Mouse (Mus musculus) lung, embryonic 15.5 days (tissue): Measurements from ENCODE around the gene Usf2. TPM values are rescaled to one million over a fixed set of nuclear protein-coding genes. Genes with fewer than 3 reads are reported as not detected.
A peak's percentile ranks its signal among the peaks of the same experiment; 100 is the strongest.
"Not testable (repeated sequence)": the region's sequence is repeated elsewhere in the genome, so short reads cannot be mapped to it uniquely, and the experiment has no call there.

Source experiments
- ATAC-seq: fragments of 200-750 bp; cut with Nextera tagmentation; 2 replicates; pipeline ENCODE4 v1.8.0; 2017; ENCODE audit warnings: moderate number of reproducible peaks, borderline replicate concordance; ENCODE audit not compliant: low FRiP score, low TSS enrichment; ENCODE audit errors: extremely low read depth
- H3K27ac ChIP-seq: fragments of 300-500 bp; sonication (generic); 2 replicates; pipeline ENCODE4 v1.5.1; 2015; ENCODE audit warnings: moderate library complexity, mild to moderate bottlenecking, inconsistent platforms
- H3K27me3 ChIP-seq: fragments of 300-500 bp; sonication (generic); 2 replicates; pipeline ENCODE4 v1.6.1; 2015; ENCODE audit warnings: inconsistent platforms
- H3K36me3 ChIP-seq: fragments of 300-500 bp; sonication (generic); 2 replicates; pipeline ENCODE4 v1.6.1; 2015; ENCODE audit warnings: inconsistent platforms
- H3K4me1 ChIP-seq: fragments of 300-500 bp; sonication (generic); 2 replicates; pipeline ENCODE4 v1.6.1; 2015; ENCODE audit warnings: inconsistent platforms
- H3K4me2 ChIP-seq: fragments of 300-500 bp; sonication (generic); 2 replicates; pipeline ENCODE4 v1.6.1; 2015; ENCODE audit warnings: inconsistent platforms, mild to moderate bottlenecking, moderate library complexity
- H3K4me3 ChIP-seq: fragments of 300-500 bp; sonication (generic); 2 replicates; pipeline ENCODE4 v1.5.1; 2015; ENCODE audit warnings: mild to moderate bottlenecking, inconsistent platforms
- H3K9ac ChIP-seq: fragments of 300-500 bp; sonication (generic); 2 replicates; pipeline ENCODE4 v1.6.1; 2015; ENCODE audit warnings: inconsistent platforms
- H3K9me3 ChIP-seq: fragments of 300-500 bp; sonication (generic); 2 replicates; pipeline ENCODE4 v1.6.1; 2016; ENCODE audit warnings: inconsistent platforms
- WGBS: fragments of 180-500 bp; shearing (Covaris S2); methylation state at CpG from one replicate; pipeline ENCODE4 v1.1.7; 2015; 5-methylcytosine and 5-hydroxymethylcytosine counted together
- polyA plus RNA-seq: library from polyadenylated mRNA; unstranded; fragments of >200 nt; fragmentation: Nextera tagmentation; extraction: Ambion mirVana; gene quantifications from 2 replicates; pipeline ENCODE4 v1.2.1, GENCODE M21; 2015

Usf2 gene
- polyA plus RNA-seq, 1 experiment from 2014 or later, result 25.6 TPM

- peak overlapping the region; percentile 99 for H3K9ac ChIP-seq
- peak; percentile 60 for ATAC-seq
- no peaks in the 10 kb centered on the region for H3K9me3 ChIP-seq
- peak overlapping the region; percentile 97 for H3K4me3 ChIP-seq
- H3K27me3 ChIP-seq, result no peaks in the 10 kb centered on the region
- peak overlapping the region; percentile 99 for H3K27ac ChIP-seq
- peaks cover 40% of the 10 kb centered on the region for H3K36me3 ChIP-seq
- WGBS, result under 1% methylated on average over 43 of the region's 43 CpGs
- peak overlapping the region; percentile 60 for H3K4me2 ChIP-seq
- peaks cover 16% of the 10 kb centered on the region for H3K4me1 ChIP-seq
Measured at GRCm38 (mm10) chr7:30957367-30957783, 772 bp upstream of the Usf2 start.

DNA sequence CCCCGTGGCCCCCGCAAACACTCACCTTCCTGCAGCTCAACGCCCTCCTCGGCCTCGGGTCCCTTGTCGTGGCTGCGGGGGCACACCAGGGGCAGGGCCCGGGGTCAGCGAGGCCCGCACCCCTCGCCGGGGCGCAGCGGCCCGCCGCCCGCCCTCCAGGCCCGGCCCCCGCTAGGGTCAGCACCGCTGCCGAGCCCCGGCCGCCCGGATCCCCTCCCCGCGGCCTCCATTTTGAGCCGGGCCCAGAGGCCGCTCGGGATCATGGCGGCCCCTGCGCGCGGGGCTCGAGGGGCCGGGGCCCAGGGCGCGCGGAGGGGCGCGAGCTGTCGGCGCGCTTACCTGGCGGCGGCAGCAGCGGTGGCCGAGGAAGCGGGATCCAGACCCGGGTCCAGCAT is 249 bp downstream of the Usf2 start:
- peaks cover 50% of the 10 kb centered on the region for H3K36me3 ChIP-seq
- peaks cover 16% of the 10 kb centered on the region for H3K4me1 ChIP-seq
- H3K4me3 ChIP-seq, result peak overlapping the region; percentile 97
- peak overlapping the region; percentile 71 for H3K4me2 ChIP-seq
- peak overlapping the region; percentile 99 for H3K27ac ChIP-seq
- H3K9ac ChIP-seq, result peak overlapping the region; percentile 99
- no peaks in the 10 kb centered on the region for H3K9me3 ChIP-seq
- WGBS, result 1% methylated on average over 29 of the region's 49 CpGs
- ATAC-seq, result peak; percentile 61
- H3K27me3 ChIP-seq, result no peaks in the 10 kb centered on the region

GRCm38 (mm10) chr7:30955584-30956356 is 833 bp downstream of the Usf2 start:
- Histone ChIP-seq H3K27me3 (no peaks in the 10 kb centered on the region), H3K9me3 (no peaks in the 10 kb centered on the region), H3K4me1 (peaks cover 16% of the 10 kb centered on the region), H3K27ac (peak overlapping the region; percentile 99), H3K9ac (peak overlapping the region; percentile 99), H3K36me3 (peaks cover 50% of the 10 kb centered on the region), H3K4me2 (peak overlapping the region; percentile 71), H3K4me3 (peak overlapping the region; percentile 97)
- WGBS, result 0% methylated on average over 51 of the region's 64 CpGs
- ATAC-seq, result peak; percentile 72

DNA sequence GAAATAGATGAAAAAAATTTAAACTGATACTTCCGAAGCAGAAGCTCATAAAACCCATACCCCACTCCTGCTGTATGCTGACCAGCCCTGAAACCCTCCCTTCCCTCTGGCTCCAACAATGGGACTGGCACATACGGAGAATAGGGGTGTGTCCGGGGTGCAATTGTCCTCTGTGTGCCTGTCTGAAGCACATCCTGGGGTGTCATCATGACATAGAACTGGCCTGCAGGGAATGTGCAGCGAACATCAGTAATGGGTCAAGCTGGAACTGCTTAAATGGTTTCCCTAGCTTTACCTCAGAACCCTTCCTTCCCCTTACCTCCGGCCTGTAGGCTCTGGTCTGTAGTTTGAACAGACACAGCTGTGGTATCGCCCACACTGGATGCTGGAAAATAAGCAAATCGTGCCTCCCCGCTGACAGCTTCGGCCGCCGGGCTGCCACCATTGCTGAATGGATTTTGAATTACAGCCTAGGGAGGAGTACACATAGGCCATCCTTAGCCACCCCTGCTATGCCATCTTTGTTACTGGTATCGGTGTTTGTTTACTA is 1.6 kb downstream of the Usf2 start:
- H3K9ac ChIP-seq, result no peak overlapping the region
- H3K36me3 ChIP-seq, result peaks cover 57% of the 10 kb centered on the region
- ATAC-seq, result no peak
- no peak overlapping the region for H3K27ac ChIP-seq
- H3K4me2 ChIP-seq, result peak overlapping the region; percentile 71
- no peaks in the 10 kb centered on the region for H3K9me3 ChIP-seq
- peak overlapping the region; percentile 97 for H3K4me3 ChIP-seq
- peaks cover 16% of the 10 kb centered on the region for H3K4me1 ChIP-seq
- 79% methylated on average over 12 of the region's 12 CpGs for WGBS
- no peaks in the 10 kb centered on the region for H3K27me3 ChIP-seq

DNA sequence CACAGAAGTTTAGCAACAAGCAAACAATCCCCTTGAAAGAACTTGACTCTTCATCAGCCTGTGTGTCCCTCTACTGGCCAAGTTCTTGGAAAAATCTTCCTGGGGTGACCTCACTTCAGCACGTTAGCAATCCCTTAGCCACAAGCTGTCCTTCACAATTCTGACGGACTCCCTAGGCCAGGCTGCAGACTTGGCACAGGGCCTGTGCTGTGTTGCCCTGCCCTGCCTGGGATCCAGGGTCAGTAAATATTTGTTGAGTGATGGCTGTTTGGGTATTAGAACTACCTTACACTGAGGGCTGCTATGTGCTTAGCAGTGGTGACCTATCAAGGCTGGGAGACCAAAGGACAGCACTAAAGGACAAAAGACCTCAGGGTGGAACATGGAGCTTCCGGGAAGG is 2.6 kb downstream of the Usf2 start:
- Histone ChIP-seq H3K9ac (no peak overlapping the region), H3K27me3 (no peaks in the 10 kb centered on the region), H3K4me2 (no peak overlapping the region), H3K36me3 (peaks cover 59% of the 10 kb centered on the region), H3K27ac (no peak overlapping the region), H3K4me3 (no peak overlapping the region), H3K9me3 (no peaks in the 10 kb centered on the region), H3K4me1 (peaks cover 16% of the 10 kb centered on the region)
- no peak for ATAC-seq
- 73% methylated on average over 3 of the region's 3 CpGs for WGBS

- peaks cover 56% of the 10 kb centered on the region for H3K36me3 ChIP-seq
Measured at GRCm38 (mm10) chr7:30953459-30953858, 3.1 kb downstream of the Usf2 start.

DNA sequence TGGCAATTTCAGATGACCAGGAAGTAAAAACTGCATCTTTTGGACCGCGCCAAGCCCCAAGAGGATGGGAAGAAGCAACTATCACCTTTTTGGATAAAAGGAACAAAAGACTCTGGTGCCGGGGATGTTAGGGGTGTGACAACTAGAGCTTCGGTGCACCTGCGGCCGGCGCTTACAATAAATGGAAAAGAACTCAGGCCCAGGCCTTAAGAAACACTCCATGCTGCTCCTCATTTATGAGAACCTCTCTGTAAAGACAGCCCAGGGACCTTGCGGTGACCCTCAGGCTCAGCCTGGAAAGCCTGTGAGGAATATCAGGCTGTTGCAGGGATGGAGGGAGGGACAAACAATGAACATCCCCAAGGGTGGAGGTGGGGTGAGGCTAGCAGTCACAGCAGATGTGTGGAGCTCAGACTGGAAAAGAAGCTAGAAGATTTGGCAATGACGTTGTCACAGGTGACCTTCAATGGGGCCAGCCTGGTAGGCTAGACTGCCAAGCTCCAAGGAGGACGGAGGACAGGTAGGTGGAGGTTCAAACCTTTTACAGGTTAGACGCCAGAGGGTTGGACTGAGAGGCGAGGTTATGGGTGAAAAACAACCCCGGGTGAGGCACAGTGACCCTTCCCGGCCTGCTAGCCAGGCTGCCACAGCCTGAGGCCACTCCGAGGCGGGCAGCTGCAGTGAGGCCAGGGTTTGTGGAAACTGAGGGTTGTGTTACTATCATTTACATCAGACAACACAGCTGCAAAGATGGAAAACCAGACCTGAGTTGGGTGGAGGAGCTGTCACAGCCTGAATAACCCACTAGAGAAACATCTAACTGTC is 4.0 kb downstream of the Usf2 start:
- Histone ChIP-seq H3K27ac (no peak overlapping the region), H3K36me3 (peaks cover 55% of the 10 kb centered on the region), H3K4me2 (no peak overlapping the region), H3K9me3 (no peaks in the 10 kb centered on the region), H3K9ac (no peak overlapping the region), H3K27me3 (no peaks in the 10 kb centered on the region), H3K4me1 (peaks cover 9% of the 10 kb centered on the region), H3K4me3 (no peak overlapping the region)
- no peak for ATAC-seq
- WGBS, result 90% methylated on average over 16 of the region's 16 CpGs

More at GRCm38 (mm10) chr7:30953459-30953858, 3.1 kb downstream of the Usf2 start:
- ATAC-seq, result no peak
- Histone ChIP-seq H3K4me3 (no peak overlapping the region), H3K4me2 (no peak overlapping the region), H3K27ac (no peak overlapping the region), H3K9me3 (no peaks in the 10 kb centered on the region), H3K4me1 (peaks cover 15% of the 10 kb centered on the region), H3K9ac (no peak overlapping the region), H3K27me3 (no peaks in the 10 kb centered on the region)
- 81% methylated on average over 6 of the region's 6 CpGs for WGBS

DNA sequence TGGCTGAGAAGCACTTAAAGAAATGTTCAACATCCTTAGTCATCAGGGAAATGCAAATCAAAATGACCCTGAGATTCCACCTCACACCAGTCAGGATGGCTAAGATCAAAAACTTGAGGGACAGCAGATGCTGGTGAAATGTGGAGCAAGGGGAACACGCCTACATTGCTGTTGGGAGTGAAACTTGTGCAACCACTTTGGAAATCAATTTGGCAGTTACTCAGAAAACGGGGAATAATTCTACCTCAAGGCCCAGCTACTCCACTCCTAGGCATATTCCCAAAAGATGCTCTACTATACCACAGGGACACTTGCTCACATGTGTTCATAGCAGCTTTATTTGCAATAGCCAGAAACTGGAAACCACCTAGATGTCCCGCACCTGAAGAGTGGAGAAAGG is 6.7 kb downstream of the Usf2 start:
- not testable (repeated sequence) for H3K9me3 ChIP-seq, H3K27me3 ChIP-seq, H3K4me2 ChIP-seq, H3K4me3 ChIP-seq, ATAC-seq, H3K4me1 ChIP-seq, H3K27ac ChIP-seq, H3K9ac ChIP-seq
- 78% methylated on average over 3 of the region's 3 CpGs for WGBS
- H3K36me3 ChIP-seq, result peaks cover 56% of the 10 kb centered on the region

GRCm38 (mm10) chr7:30945876-30946275 is 10.7 kb downstream of the Usf2 start:
- 93% methylated on average over 7 of the region's 7 CpGs for WGBS
- no peak overlapping the region for H3K27ac ChIP-seq
- H3K4me1 ChIP-seq, result no peaks in the 10 kb centered on the region
- H3K9ac ChIP-seq, result no peak overlapping the region
- H3K4me2 ChIP-seq, result no peak overlapping the region
- H3K4me3 ChIP-seq, result no peak overlapping the region
- no peaks in the 10 kb centered on the region for H3K27me3 ChIP-seq
- H3K36me3 ChIP-seq, result peaks cover 21% of the 10 kb centered on the region
- 0 out of 2 replicates have a peak, but pooled peaks have one; percentile 16 for ATAC-seq
- no peaks in the 10 kb centered on the region for H3K9me3 ChIP-seq

DNA sequence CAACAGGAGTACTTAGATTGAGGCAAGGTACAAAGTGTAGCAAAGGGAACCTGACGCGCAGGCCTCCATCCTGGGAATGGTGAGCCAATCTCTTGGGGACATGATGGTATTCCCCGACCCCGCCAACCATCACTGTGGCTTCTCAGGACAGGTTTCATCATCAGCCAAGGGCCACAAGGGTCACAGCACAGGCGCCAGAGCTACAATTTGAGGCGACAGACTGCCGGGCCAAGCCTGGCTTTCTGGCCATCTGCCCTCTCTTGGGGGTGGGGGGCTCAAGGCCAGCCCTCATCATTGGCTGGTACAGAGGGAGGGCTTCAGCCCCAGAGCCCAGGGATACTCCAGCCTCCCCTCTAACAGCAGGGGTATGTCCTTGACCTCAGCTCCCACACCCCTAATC is 11.1 kb downstream of the Usf2 start:
- H3K4me1 ChIP-seq, H3K27ac ChIP-seq, H3K27me3 ChIP-seq, H3K4me3 ChIP-seq, H3K9ac ChIP-seq, H3K9me3 ChIP-seq, H3K4me2 ChIP-seq: not testable (repeated sequence)
- 79% methylated on average over 7 of the region's 7 CpGs for WGBS
- peaks cover 18% of the 10 kb centered on the region for H3K36me3 ChIP-seq
- 0 out of 2 replicates have a peak, but pooled peaks have one; percentile 36 for ATAC-seq

- H3K27ac ChIP-seq, H3K4me3 ChIP-seq, H3K4me1 ChIP-seq, H3K4me2 ChIP-seq, H3K9ac ChIP-seq, ATAC-seq, H3K9me3 ChIP-seq, H3K27me3 ChIP-seq: not testable (repeated sequence)
- 58% methylated on average over 2 of the region's 2 CpGs for WGBS
- H3K36me3 ChIP-seq, result peaks cover 12% of the 10 kb centered on the region
Measured at GRCm38 (mm10) chr7:30944706-30945105, 11.9 kb downstream of the Usf2 start.
